Mouse (Mus musculus) brain, embryonic 14.5 days (tissue): ENCODE results near the gene Usp42. TPM values are rescaled to one million over a fixed set of nuclear protein-coding genes. Genes with fewer than 3 reads are reported as not detected.

Source experiments
- DNase-seq: peaks from one replicate; pipeline ENCODE4 v3.0.0-alpha.2; 2011; ENCODE audit warnings: low read depth
- CTCF ChIP-seq: fragments of 200-500 bp; IDR thresholded peaks from 2 replicates; pipeline ENCODE4 v1.5.1; 2012; ENCODE audit warnings: inconsistent platforms, mild to moderate bottlenecking, moderate library complexity, borderline replicate concordance; ENCODE audit not compliant: insufficient read depth, insufficient read length; ENCODE audit errors: extremely low read depth
- POLR2A ChIP-seq: fragments of 200-500 bp; IDR thresholded peaks from 2 replicates; pipeline ENCODE4 v1.6.1; 2012; ENCODE audit warnings: mild to moderate bottlenecking, inconsistent platforms, borderline replicate concordance; ENCODE audit not compliant: poor library complexity, insufficient read depth, insufficient read length, severe bottlenecking; ENCODE audit errors: extremely low read depth
- polyA plus RNA-seq: library from polyadenylated mRNA; depleted of rRNA; stranded (reverse); fragments of >200 nt; gene quantifications from 2 replicates; pipeline ENCODE4 v1.2.3, GENCODE M21; 2012

The Usp42 gene
- polyA plus RNA-seq, 1 experiment: 28.2 TPM

- TF ChIP-seq POLR2A (no peak), CTCF (peak; percentile 93)
- peak; percentile 82 for DNase-seq
Observed at GRCm38 (mm10) chr5:143711326-143711725, 20.8 kb downstream of the Usp42 start.

GRCm38 (mm10) chr5:143706822-143707200, 25.3 kb downstream of the Usp42 start:
- no peak for DNase-seq
- TF ChIP-seq POLR2A (no peak), CTCF (no peak)

- DNase-seq: peak; percentile 8
- TF ChIP-seq CTCF (no peak), POLR2A (no peak)
Observed at GRCm38 (mm10) chr5:143706030-143706821, 25.9 kb downstream of the Usp42 start.

GRCm38 (mm10) chr5:143705659-143705982, 26.5 kb downstream of the Usp42 start:
- DNase-seq: no peak
- no peak for TF ChIP-seq CTCF
- no peak for TF ChIP-seq POLR2A

GRCm38 (mm10) chr5:143704875-143705658, 27.0 kb downstream of the Usp42 start:
- TF ChIP-seq CTCF (no peak), POLR2A (no peak)
- peak; percentile 41 for DNase-seq

GRCm38 (mm10) chr5:143701074-143701473, 31.0 kb downstream of the Usp42 start:
- TF ChIP-seq CTCF (no peak), POLR2A (no peak)
- no peak for DNase-seq

GRCm38 (mm10) chr5:143700247-143700646, 31.8 kb downstream of the Usp42 start:
- no peak for DNase-seq
- TF ChIP-seq CTCF: no peak
- no peak for TF ChIP-seq POLR2A

GRCm38 (mm10) chr5:143698454-143698853, 33.6 kb downstream of the Usp42 start:
- TF ChIP-seq CTCF: no peak
- TF ChIP-seq POLR2A: no peak

GRCm38 (mm10) chr5:143696323-143696722, 35.8 kb downstream of the Usp42 start:
- DNase-seq: peak; percentile 55
- TF ChIP-seq POLR2A (no peak), CTCF (peak; percentile 17; the same call in 1 of the 2 replicates)

More at GRCm38 (mm10) chr5:143698454-143698853, 33.6 kb downstream of the Usp42 start:
- no peak for DNase-seq

GRCm38 (mm10) chr5:143690926-143691325, 41.2 kb downstream of the Usp42 start:
- DNase-seq: no peak
- TF ChIP-seq CTCF (no peak), POLR2A (no peak)

GRCm38 (mm10) chr5:143690392-143690791, 41.7 kb downstream of the Usp42 start:
- DNase-seq: no peak
- TF ChIP-seq POLR2A: no peak
- no peak for TF ChIP-seq CTCF

- no peak for TF ChIP-seq CTCF
- TF ChIP-seq POLR2A: no peak
- no peak for DNase-seq
Observed at GRCm38 (mm10) chr5:143687589-143687988, 44.5 kb downstream of the Usp42 start.

- DNase-seq: no peak
- TF ChIP-seq CTCF: no peak
- TF ChIP-seq POLR2A: no peak
Observed at GRCm38 (mm10) chr5:143686456-143686855, 45.6 kb downstream of the Usp42 start.
